Mouse (Mus musculus): ENCODE measurements around the gene Psmd3. TPM values are rescaled to one million over a fixed set of nuclear protein-coding genes. Genes with fewer than 3 reads are reported as not detected.
"Not testable (repeated sequence)": the region's sequence is repeated elsewhere in the genome, so short reads cannot be mapped to it uniquely, and the experiment has no call there.

Psmd3 gene
- polyA plus RNA-seq, 1 experiment, result not detected

GRCm38 (mm10) chr11:98664091-98664490 is 18.3 kb upstream of the Psmd3 start, which contains the start of gene Gsdma:
Gsdma (plus strand) TSS chr11:98664351.
- Histone ChIP-seq H3K27ac (ENCODE audit: insufficient read depth, low read depth, low read length) (no peak within 1 kb of the TSS), H3K4me3 (ENCODE audit: insufficient read depth, low read depth, low read length) (no peak within 1 kb of the TSS), H3K4me1 (ENCODE audit: control insufficient read depth, insufficient read depth, low read length) (no peaks in the 10 kb centered on the region)
- no peak for TF ChIP-seq CTCF (IDR thresholded peaks at IDR 0.05; ENCODE audit: insufficient read depth, low read depth, low read length)
- no peak for TF ChIP-seq POLR2A (IDR thresholded peaks at IDR 0.05; ENCODE audit: insufficient read depth, low read depth, low read length)
- WGBS, result 41% methylated on average over 4 of the region's 4 CpGs

- Histone ChIP-seq H3K4me1 (ENCODE audit: control insufficient read depth, insufficient read depth, low read length) (peaks cover 5% of the 10 kb centered on the region), H3K4me3 (ENCODE audit: insufficient read depth, low read depth, low read length) (no peak overlapping the region), H3K27ac (ENCODE audit: insufficient read depth, low read depth, low read length) (no peak overlapping the region)
- TF ChIP-seq CTCF (IDR thresholded peaks at IDR 0.05; ENCODE audit: insufficient read depth, low read depth, low read length) (no peak), POLR2A (IDR thresholded peaks at IDR 0.05; ENCODE audit: insufficient read depth, low read depth, low read length) (no peak)
- WGBS, result 61% methylated on average over 2 of the region's 2 CpGs
Measured at GRCm38 (mm10) chr11:98668984-98669383, 13.4 kb upstream of the Psmd3 start.

- no peak for TF ChIP-seq CTCF (IDR thresholded peaks at IDR 0.05; ENCODE audit: insufficient read depth, low read depth, low read length)
- no peak for TF ChIP-seq POLR2A (IDR thresholded peaks at IDR 0.05; ENCODE audit: insufficient read depth, low read depth, low read length)
- H3K4me3 ChIP-seq (ENCODE audit: insufficient read depth, low read depth, low read length), result no peak overlapping the region
- no peak overlapping the region for H3K27ac ChIP-seq (ENCODE audit: insufficient read depth, low read depth, low read length)
- peaks cover 5% of the 10 kb centered on the region for H3K4me1 ChIP-seq (ENCODE audit: control insufficient read depth, insufficient read depth, low read length)
- 71% methylated on average over 3 of the region's 3 CpGs for WGBS
Measured at GRCm38 (mm10) chr11:98671284-98671815, 11.0 kb upstream of the Psmd3 start.

GRCm38 (mm10) chr11:98671857-98672256 is 10.5 kb upstream of the Psmd3 start:
- no peak for TF ChIP-seq POLR2A (IDR thresholded peaks at IDR 0.05; ENCODE audit: insufficient read depth, low read depth, low read length)
- H3K4me1 ChIP-seq (ENCODE audit: control insufficient read depth, insufficient read depth, low read length), result peaks cover 5% of the 10 kb centered on the region
- H3K27ac ChIP-seq (ENCODE audit: insufficient read depth, low read depth, low read length), result no peak overlapping the region
- 39% methylated on average over 5 of the region's 5 CpGs for WGBS
- no peak overlapping the region for H3K4me3 ChIP-seq (ENCODE audit: insufficient read depth, low read depth, low read length)

DNA sequence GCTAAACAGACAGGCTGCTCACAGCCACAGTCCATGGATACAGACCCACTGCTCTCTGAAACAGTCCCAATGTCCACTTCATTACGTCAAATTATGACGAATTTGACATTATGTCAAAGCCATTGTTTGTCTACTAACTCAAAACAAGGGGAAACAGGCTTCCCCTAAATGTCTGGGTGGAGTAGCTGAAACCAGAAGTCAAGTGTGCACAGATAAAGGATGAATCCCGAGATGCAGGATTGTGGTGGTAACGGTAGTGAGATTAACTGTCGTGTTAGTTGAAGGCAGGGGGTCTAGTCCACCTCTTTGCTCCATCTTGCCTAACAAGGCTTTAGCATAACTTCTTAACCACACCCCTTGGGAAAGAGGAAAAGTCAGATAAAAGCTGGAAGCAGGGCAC is 9.9 kb upstream of the Psmd3 start:
- Histone ChIP-seq H3K4me3 (ENCODE audit: insufficient read depth, low read depth, low read length) (no peak overlapping the region), H3K27ac (ENCODE audit: insufficient read depth, low read depth, low read length) (no peak overlapping the region), H3K4me1 (ENCODE audit: control insufficient read depth, insufficient read depth, low read length) (peaks cover 5% of the 10 kb centered on the region)
- WGBS, result 89% methylated on average over 5 of the region's 5 CpGs
- TF ChIP-seq POLR2A (IDR thresholded peaks at IDR 0.05; ENCODE audit: insufficient read depth, low read depth, low read length) (no peak), CTCF (IDR thresholded peaks at IDR 0.05; ENCODE audit: insufficient read depth, low read depth, low read length) (no peak)

- 0 out of 2 replicates have a peak overlapping the region, but pooled peaks have one; percentile 22 for H3K4me3 ChIP-seq (ENCODE audit: insufficient read depth, low read depth, low read length)
- not testable (repeated sequence) for H3K27ac ChIP-seq (ENCODE audit: insufficient read depth, low read depth, low read length); H3K4me1 ChIP-seq (ENCODE audit: control insufficient read depth, insufficient read depth, low read length)
- 0 out of 2 replicates have a peak, but pooled peaks have one; percentile 9 for TF ChIP-seq CTCF (IDR thresholded peaks at IDR 0.05; ENCODE audit: insufficient read depth, low read depth, low read length)
- 1% methylated on average over 7 of the region's 7 CpGs for WGBS
Measured at GRCm38 (mm10) chr11:98673136-98673535, 9.2 kb upstream of the Psmd3 start.

- no peak for TF ChIP-seq CTCF (IDR thresholded peaks at IDR 0.05; ENCODE audit: insufficient read depth, low read depth, low read length)
- no peak for TF ChIP-seq POLR2A (IDR thresholded peaks at IDR 0.05; ENCODE audit: insufficient read depth, low read depth, low read length)
- H3K27ac ChIP-seq (ENCODE audit: insufficient read depth, low read depth, low read length), result no peak overlapping the region
- no peak overlapping the region for H3K4me3 ChIP-seq (ENCODE audit: insufficient read depth, low read depth, low read length)
- H3K4me1 ChIP-seq (ENCODE audit: control insufficient read depth, insufficient read depth, low read length), result peaks cover 5% of the 10 kb centered on the region
- WGBS, result 55% methylated on average over 7 of the region's 7 CpGs
Measured at GRCm38 (mm10) chr11:98675829-98676363, 6.5 kb upstream of the Psmd3 start.

- WGBS, result 95% methylated on average over 1 of the region's 1 CpGs
- no peak overlapping the region for H3K4me3 ChIP-seq (ENCODE audit: insufficient read depth, low read depth, low read length)
- TF ChIP-seq CTCF (IDR thresholded peaks at IDR 0.05; ENCODE audit: insufficient read depth, low read depth, low read length) (no peak), POLR2A (IDR thresholded peaks at IDR 0.05; ENCODE audit: insufficient read depth, low read depth, low read length) (no peak)
- H3K4me1 ChIP-seq (ENCODE audit: control insufficient read depth, insufficient read depth, low read length), result no peaks in the 10 kb centered on the region
- no peak overlapping the region for H3K27ac ChIP-seq (ENCODE audit: insufficient read depth, low read depth, low read length)
Measured at GRCm38 (mm10) chr11:98680023-98680422, 2.3 kb upstream of the Psmd3 start.

DNA sequence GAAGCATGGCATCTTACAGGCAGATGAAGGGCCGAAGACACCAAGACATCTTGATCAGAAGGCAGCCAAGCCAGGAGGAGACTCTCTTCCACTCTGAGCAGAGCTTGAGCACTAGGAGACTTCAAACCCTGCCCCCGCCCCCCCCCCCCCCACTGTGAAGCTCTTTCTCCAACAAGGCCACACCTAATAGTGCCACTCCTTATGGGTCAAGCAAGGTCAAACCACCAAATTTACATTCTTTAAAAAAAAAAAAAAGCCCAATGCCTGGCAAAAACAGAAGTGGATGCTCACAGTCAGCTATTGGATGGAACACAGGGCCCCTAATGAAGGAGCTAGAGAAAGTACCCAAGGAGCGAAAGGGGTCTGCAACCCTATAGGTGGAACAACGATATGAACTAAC is 1.8 kb upstream of the Psmd3 start:
- 88% methylated on average over 4 of the region's 4 CpGs for WGBS
- H3K4me1 ChIP-seq (ENCODE audit: control insufficient read depth, insufficient read depth, low read length); H3K4me3 ChIP-seq (ENCODE audit: insufficient read depth, low read depth, low read length); H3K27ac ChIP-seq (ENCODE audit: insufficient read depth, low read depth, low read length): not testable (repeated sequence)

- whole genome bisulfite sequencing, result 80% methylated on average over 4 of the region's 4 CpGs
- H3K4me3 ChIP-seq (ENCODE audit: insufficient read depth, low read depth, low read length), result no peak overlapping the region
- TF ChIP-seq CTCF (IDR thresholded peaks at IDR 0.05; ENCODE audit: insufficient read depth, low read depth, low read length) (no peak), POLR2A (IDR thresholded peaks at IDR 0.05; ENCODE audit: insufficient read depth, low read depth, low read length) (no peak)
- no peak overlapping the region for H3K27ac ChIP-seq (ENCODE audit: insufficient read depth, low read depth, low read length)
- H3K4me1 ChIP-seq (ENCODE audit: control insufficient read depth, insufficient read depth, low read length), result peaks cover 2% of the 10 kb centered on the region; the same call in 1 of the 2 replicates
Measured at GRCm38 (mm10) chr11:98681186-98681585, 1.2 kb upstream of the Psmd3 start.

All from olfactory bulb, adult 2 months (tissue).